Mouse (Mus musculus) neural tube, embryonic 14.5 days (tissue): ENCODE measurements around the gene Cfap52. TPM values are rescaled to one million over a fixed set of nuclear protein-coding genes. Genes with fewer than 3 reads are reported as not detected.

Source experiments
- ATAC-seq: fragments of 200-750 bp; cut with Nextera tagmentation; 2 replicates; pipeline ENCODE4 v1.8.0; 2017; ENCODE audit warnings: low read depth, mild to moderate bottlenecking, moderate TSS enrichment, moderate library complexity
- H3K27ac ChIP-seq: fragments of 300-500 bp; sonication (generic); 2 replicates; pipeline ENCODE4 v1.5.1; 2014; ENCODE audit warnings: low read depth, mild to moderate bottlenecking, control low read depth, low read length, moderate library complexity, mixed read lengths
- H3K27me3 ChIP-seq: fragments of 300-500 bp; sonication (generic); 2 replicates; pipeline ENCODE4 v1.6.1; 2014; ENCODE audit warnings: low read length; ENCODE audit not compliant: control insufficient read depth, insufficient read depth
- H3K36me3 ChIP-seq: fragments of 300-500 bp; sonication (generic); 2 replicates; pipeline ENCODE4 v1.6.1; 2014; ENCODE audit warnings: low read length, mixed read lengths; ENCODE audit not compliant: control insufficient read depth, insufficient read depth
- H3K4me1 ChIP-seq: fragments of 300-500 bp; sonication (generic); 2 replicates; pipeline ENCODE4 v1.6.1; 2014; ENCODE audit warnings: low read length; ENCODE audit not compliant: control insufficient read depth, insufficient read depth
- H3K4me2 ChIP-seq: fragments of 300-500 bp; sonication (generic); 2 replicates; pipeline ENCODE4 v1.6.1; 2014; ENCODE audit warnings: mild to moderate bottlenecking, low read depth, low read length, control low read depth
- H3K4me3 ChIP-seq: fragments of 300-500 bp; sonication (generic); 2 replicates; pipeline ENCODE4 v1.5.1; 2014; ENCODE audit warnings: low read depth, low read length, control low read depth, mixed read lengths
- H3K9ac ChIP-seq: fragments of 300-500 bp; sonication (generic); replicated peaks from 2 replicates; pipeline ENCODE4 v1.6.1; 2014; ENCODE audit warnings: low read depth, mild to moderate bottlenecking, control low read depth, low read length, mixed read lengths
- H3K9me3 ChIP-seq: fragments of 300-500 bp; sonication (generic); 2 replicates; pipeline ENCODE4 v1.6.1; 2016; ENCODE audit warnings: low read length; ENCODE audit not compliant: control insufficient read depth
- WGBS: fragments of 180-500 bp; shearing (Covaris S2); extraction: QIAGEN DNeasy Blood & Tissue Kit; methylation state at CpG from one replicate; pipeline ENCODE4 v1.1.7; 2014; 5-methylcytosine and 5-hydroxymethylcytosine counted together
- polyA plus RNA-seq: library from polyadenylated mRNA; unstranded; fragments of >200 nt; fragmentation: Nextera tagmentation; extraction: Ambion mirVana; gene quantifications from 2 replicates; pipeline ENCODE4 v1.2.1, GENCODE M21; 2014

Cfap52 gene
- polyA plus RNA-seq, 1 experiment from 2014 or later: 3.3 TPM

DNA sequence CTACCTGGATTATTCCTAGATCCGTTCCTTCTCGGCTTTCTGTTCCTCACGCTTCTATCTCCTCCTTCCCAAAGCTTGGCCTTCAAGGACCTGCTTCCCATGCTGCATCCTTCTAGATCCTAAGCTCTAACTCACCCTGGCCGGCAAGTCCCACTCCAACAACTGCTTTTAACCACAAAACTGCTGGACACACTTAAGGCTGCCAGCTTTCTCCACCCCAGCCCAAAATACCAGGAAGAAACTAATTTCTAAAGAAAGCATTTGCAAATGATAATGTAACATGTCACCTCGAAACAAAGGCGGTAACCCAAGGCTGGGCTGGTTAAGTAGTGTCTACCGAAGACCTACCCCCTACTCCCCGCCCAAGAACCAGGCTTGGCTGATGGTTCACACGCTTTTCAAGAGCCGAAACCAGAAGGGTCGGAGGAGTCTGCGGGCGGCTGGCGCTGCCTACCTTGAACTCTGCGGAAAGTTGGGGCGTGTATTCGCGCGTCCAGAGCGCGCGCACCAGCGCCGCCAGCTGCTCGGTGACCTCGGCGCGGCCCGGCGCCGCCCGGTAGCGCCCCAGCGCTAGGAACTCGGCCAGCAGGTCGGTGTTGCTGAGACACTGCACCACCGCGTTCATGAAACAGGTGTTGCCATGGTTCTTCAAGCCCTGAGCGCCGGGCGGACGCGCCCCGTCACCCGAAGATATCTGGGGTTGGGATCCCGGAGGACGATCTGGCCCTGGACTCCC, 44.2 kb downstream of the Cfap52 start:
- peak overlapping the region; percentile 100 for H3K4me2 ChIP-seq
- no peaks in the 10 kb centered on the region for H3K36me3 ChIP-seq
- peak overlapping the region; percentile 52 for H3K9ac ChIP-seq
- H3K27ac ChIP-seq: no peak overlapping the region
- no peaks in the 10 kb centered on the region for H3K4me1 ChIP-seq
- ATAC-seq: no peak
- peak overlapping the region; percentile 60 for H3K4me3 ChIP-seq
- H3K27me3 ChIP-seq: peaks cover 17% of the 10 kb centered on the region; the same call in 1 of the 2 replicates
- 2% methylated on average over 47 of the region's 47 CpGs for WGBS
- H3K9me3 ChIP-seq: no peaks in the 10 kb centered on the region

DNA sequence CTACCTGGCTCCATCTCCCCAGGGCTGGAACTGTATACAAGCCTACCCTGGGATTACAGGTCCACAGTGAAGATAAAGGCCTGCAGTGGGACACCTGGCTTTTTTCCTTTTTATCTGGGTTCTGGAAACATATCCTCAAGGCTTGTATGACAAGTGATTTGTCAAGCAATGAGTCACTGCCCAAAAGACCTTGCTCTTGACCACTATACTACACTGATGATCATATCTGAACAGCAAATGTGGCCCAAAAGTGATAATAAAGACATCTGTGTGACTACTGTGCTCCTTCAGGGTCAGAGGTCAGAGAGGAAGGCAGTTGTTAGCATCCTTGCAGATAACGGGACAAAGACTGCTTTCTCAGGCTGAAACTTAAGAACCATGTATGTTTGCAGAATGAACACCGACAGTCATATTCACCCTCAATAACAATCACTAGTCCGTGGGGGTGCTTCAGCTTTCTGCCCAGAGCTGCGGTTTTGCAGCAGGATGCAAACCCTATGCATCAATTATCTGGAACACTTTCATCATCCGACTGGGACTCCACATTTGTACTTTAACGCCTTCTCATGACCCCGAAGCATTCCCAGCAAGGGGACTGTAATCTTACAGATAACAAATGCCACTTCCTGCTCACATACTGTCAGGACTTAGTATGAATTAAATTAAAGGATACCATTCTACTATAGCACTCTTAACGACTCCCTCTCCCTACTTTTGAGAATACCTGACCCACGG, 45.1 kb downstream of the Cfap52 start:
- Histone ChIP-seq H3K36me3 (no peaks in the 10 kb centered on the region), H3K9me3 (no peaks in the 10 kb centered on the region), H3K9ac (no peak overlapping the region), H3K4me2 (no peak overlapping the region), H3K27me3 (peaks cover 17% of the 10 kb centered on the region; the same call in 1 of the 2 replicates), H3K4me3 (no peak overlapping the region), H3K27ac (no peak overlapping the region), H3K4me1 (no peaks in the 10 kb centered on the region)
- ATAC-seq: no peak
- 59% methylated on average over 9 of the region's 9 CpGs for WGBS

DNA sequence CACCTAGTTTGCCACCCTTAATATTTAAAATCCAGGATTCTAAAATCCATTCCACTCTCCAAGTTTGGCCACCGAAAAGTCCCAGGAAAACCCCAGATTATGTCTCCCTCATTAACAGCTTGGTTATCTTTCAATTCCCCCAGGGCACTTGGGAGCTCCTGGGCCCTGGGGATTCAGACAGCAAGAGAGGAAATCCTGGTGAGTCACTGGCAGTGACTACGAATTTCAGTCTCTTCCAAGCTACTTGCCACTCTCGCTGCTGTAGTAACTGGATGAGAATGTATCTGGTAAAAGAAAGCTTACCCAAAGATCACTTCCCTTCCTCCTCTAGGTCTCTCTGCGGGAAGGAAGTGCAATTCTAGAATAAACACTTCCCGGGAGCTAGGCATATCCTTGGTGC, 45.9 kb downstream of the Cfap52 start:
- no peak for ATAC-seq

DNA sequence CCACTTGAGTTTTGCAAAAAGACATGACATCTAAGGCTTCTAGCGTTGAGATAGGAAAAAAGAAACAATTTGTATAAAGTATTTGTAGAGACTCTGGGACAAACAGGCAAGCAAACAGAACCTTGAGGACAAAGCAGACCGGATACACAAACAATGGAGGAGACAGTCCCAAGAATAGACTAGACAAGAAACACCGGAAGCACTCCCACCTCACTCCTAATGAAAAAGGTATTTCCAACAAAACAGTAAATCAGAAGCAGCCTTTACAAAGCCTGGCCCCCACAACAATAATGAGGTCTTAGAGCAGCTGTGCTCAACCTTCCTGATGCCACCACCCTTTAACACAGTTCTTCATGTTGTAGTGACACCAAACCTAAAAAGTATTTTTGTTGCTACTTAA, 48.3 kb downstream of the Cfap52 start:
- ATAC-seq: no peak
- Histone ChIP-seq H3K4me2 (no peak overlapping the region), H3K4me1 (no peaks in the 10 kb centered on the region), H3K27me3 (peaks cover 16% of the 10 kb centered on the region; the same call in 1 of the 2 replicates), H3K9ac (no peak overlapping the region), H3K4me3 (no peak overlapping the region), H3K36me3 (no peaks in the 10 kb centered on the region), H3K9me3 (no peaks in the 10 kb centered on the region), H3K27ac (no peak overlapping the region)
- 84% methylated on average over 3 of the region's 3 CpGs for WGBS

More for the DNA sequence above, 45.9 kb downstream of the Cfap52 start:
- no peaks in the 10 kb centered on the region for H3K4me1 ChIP-seq
- H3K27ac ChIP-seq: no peak overlapping the region
- H3K36me3 ChIP-seq: no peaks in the 10 kb centered on the region
- no peaks in the 10 kb centered on the region for H3K9me3 ChIP-seq
- no peak overlapping the region for H3K4me3 ChIP-seq
- no peak overlapping the region for H3K4me2 ChIP-seq
- 82% methylated on average over 5 of the region's 5 CpGs for WGBS
- peaks cover 17% of the 10 kb centered on the region; the same call in 1 of the 2 replicates for H3K27me3 ChIP-seq
- H3K9ac ChIP-seq: no peak overlapping the region

DNA sequence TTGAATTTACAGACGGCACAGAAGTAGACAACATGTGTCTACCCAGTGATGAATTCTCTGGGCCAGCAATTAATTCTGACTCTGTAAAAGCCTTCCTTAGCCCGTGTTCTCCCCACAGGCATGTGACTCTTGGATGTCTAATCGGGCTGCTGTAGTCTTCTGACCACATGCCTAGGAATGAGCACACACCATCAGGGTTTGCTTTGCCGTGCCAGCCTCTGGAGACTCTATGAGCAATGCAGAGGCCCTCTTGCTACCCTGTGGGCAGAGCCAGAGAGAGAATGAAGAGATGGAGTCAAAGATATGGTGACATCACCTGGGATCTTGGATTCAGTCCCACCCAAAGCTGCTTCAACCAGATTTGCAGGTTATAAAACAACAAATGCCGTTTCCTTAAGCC, 54.4 kb downstream of the Cfap52 start:
- 92% methylated on average over 5 of the region's 5 CpGs for WGBS
- Histone ChIP-seq H3K9me3 (no peaks in the 10 kb centered on the region), H3K4me1 (no peaks in the 10 kb centered on the region), H3K27ac (no peak overlapping the region), H3K4me2 (no peak overlapping the region), H3K36me3 (no peaks in the 10 kb centered on the region), H3K4me3 (no peak overlapping the region), H3K27me3 (no peaks in the 10 kb centered on the region), H3K9ac (no peak overlapping the region)
- no peak for ATAC-seq

DNA sequence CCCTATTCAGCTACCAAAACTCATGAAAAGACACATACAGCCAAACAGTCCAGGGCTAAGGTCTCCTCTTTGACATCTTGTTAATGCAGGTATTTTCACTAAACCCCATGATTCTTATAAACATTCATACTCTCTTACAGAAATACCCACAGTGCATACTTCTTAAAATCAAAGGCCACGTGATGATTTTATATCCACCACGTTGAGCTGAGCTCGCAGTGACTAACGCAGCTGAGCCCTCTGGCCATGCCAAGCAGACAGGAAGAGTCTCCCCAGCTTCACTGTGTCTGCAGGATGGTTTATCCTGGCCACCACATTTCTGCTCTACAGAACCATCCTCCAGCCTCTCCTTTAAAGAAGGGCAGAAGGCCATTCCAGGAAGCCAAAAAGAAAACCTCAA, 61.7 kb downstream of the Cfap52 start:
- H3K9ac ChIP-seq: no peak overlapping the region
- no peak for ATAC-seq
- H3K4me1 ChIP-seq: no peaks in the 10 kb centered on the region
- no peaks in the 10 kb centered on the region for H3K27me3 ChIP-seq
- H3K27ac ChIP-seq: no peak overlapping the region
- 85% methylated on average over 4 of the region's 4 CpGs for WGBS
- no peak overlapping the region for H3K4me2 ChIP-seq
- no peaks in the 10 kb centered on the region for H3K9me3 ChIP-seq
- no peaks in the 10 kb centered on the region for H3K36me3 ChIP-seq
- no peak overlapping the region for H3K4me3 ChIP-seq

DNA sequence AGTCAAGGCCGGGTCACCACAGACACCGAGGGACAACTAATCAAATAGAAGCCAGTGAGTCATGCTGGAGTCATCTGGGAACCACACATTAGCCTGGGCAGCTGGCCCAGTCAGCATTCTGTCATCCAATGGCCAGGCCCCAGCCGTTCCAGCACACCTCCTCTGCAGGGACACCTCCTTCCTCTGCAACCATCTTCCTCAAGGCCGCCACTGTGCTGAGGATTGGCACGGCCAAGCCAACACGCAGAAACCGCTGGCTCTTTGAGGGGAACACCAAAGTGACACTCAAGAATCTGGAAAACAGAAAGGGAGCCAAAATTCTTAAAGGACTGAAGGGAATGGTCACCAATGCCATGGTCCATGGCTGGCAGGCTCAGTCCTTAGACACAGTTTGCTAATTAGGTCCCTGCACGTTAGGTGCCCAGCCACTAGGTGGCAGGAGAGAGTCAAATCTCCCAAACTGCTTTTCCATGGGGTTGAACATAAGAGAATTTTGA, 68.3 kb downstream of the Cfap52 start:
- no peak overlapping the region for H3K9ac ChIP-seq
- no peaks in the 10 kb centered on the region for H3K36me3 ChIP-seq
- 0 out of 2 replicates have a peak, but pooled peaks cover 3% of the 10 kb centered on the region for H3K4me1 ChIP-seq
- no peak overlapping the region for H3K27ac ChIP-seq
- WGBS: 62% methylated on average over 8 of the region's 8 CpGs
- H3K4me3 ChIP-seq: no peak overlapping the region
- H3K4me2 ChIP-seq: no peak overlapping the region
- ATAC-seq: no peak
- H3K9me3 ChIP-seq: no peaks in the 10 kb centered on the region
- H3K27me3 ChIP-seq: no peaks in the 10 kb centered on the region

DNA sequence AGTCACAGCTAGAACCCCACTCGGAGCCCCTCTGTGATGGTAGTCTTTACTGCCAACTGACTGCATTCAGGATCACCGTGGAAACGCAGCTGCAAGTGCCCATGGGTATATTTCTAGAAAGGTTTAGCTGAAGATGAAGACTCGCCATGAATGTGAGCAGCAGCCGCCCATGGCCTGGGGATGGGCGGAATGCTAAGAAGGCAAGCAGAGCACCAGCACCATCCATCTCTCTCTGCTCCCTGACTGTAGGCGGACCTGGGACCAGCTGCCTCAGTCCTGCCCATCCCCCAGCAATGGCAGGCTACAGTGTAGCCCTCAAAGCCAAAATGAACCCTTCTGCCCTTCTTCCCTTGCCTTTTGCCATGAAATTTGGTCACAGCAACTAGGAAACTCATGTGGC, 69.8 kb downstream of the Cfap52 start:
- no peaks in the 10 kb centered on the region for H3K27me3 ChIP-seq
- H3K36me3 ChIP-seq: no peaks in the 10 kb centered on the region
- H3K9me3 ChIP-seq: no peaks in the 10 kb centered on the region
- WGBS: 37% methylated on average over 7 of the region's 7 CpGs
- H3K4me2 ChIP-seq: no peak overlapping the region
- no peak overlapping the region for H3K4me3 ChIP-seq
- H3K4me1 ChIP-seq: 0 out of 2 replicates have a peak, but pooled peaks cover 3% of the 10 kb centered on the region
- 0 out of 2 replicates have a peak overlapping the region, but pooled peaks have one; percentile 22 for H3K27ac ChIP-seq
- no peak overlapping the region for H3K9ac ChIP-seq
- ATAC-seq: peak; percentile 46; the same call in 1 of the 2 replicates

DNA sequence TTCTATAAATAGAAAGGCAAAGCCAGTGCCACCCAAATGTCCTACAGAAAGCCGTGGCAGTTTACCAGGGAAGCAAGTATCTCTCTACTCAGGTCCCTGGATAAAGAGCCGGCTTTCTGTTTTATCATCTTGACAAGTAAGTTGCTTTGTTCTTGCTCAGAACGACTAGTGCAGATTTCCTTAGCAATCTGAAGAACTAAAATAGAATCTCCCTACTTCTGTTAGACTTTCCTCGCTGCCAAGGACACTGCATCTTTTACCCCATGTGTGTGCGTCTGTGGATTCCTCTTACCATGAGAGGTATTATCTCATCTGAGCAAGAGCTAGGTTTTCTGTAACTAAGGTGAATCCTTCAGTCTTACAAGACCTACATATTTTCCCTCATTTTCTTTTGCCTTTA, 76.9 kb downstream of the Cfap52 start:
- no peak overlapping the region for H3K27ac ChIP-seq
- H3K4me1 ChIP-seq: no peaks in the 10 kb centered on the region
- H3K4me2 ChIP-seq: no peak overlapping the region
- no peaks in the 10 kb centered on the region for H3K36me3 ChIP-seq
- no peak overlapping the region for H3K4me3 ChIP-seq
- H3K27me3 ChIP-seq: no peaks in the 10 kb centered on the region
- H3K9me3 ChIP-seq: no peaks in the 10 kb centered on the region
- ATAC-seq: no peak
- 88% methylated on average over 5 of the region's 5 CpGs for WGBS
- H3K9ac ChIP-seq: no peak overlapping the region
